Mouse (Mus musculus) urinary bladder, postnatal 36 days (tissue): ENCODE data around the gene Ccp110.

Experiments used
- DNase-seq, 2 experiments: peaks; one replicate each; pipeline ENCODE4 v3.0.0; 2022; ENCODE audit warnings: low spot score in 2 of 2, mixed read lengths in 1 of 2

Ccp110 gene

DNA sequence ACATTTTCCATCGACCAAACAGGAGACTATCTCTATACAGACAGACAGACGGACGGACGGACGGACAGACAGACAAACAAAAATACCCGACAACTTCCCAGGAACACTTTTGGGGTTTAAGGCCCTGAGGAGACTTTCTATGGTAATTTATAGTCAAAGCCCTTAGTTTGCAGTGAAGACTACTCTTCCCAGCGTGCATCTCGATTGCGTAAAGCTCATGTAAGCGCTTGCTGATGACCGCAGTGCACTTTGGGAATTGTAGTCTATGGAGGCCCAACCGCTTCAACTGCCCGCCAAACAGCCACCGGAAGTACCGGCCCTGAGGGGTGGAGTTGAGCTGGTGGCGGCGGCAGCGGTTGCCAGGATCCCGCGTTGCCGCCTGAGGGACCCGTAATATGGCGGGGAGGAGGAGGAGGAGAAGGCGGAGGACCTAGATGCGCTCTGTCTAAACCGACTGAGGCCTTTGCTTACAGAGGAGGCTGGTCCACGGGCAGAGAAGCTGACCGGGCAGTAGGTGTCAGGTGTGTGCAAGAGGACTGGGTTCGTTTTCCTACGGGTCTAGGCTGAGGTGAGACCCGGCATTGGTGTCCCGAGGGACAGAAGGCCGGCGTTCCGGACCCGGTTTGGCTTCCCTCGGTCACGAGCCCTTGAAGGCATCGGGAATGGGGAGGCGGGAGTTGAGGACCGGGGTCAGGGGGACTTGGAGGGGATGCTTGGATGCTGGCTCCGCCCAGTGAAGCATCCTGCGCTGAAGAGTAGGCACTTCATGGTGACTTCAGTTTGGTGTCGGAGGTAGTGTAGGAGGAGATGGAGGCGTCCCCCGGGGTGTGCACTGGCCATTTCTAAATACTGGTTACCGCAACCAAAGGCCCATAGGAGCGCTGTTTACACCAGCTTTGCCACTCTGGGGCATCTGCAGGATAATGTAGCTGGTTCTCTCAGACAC lies at the start of gene Ccp110:
Gene Ccp110, plus strand, starts transcription at position 325 of the 946 bp plus-strand sequence.
- peak; percentile 83 to 94 for DNase-seq

DNA sequence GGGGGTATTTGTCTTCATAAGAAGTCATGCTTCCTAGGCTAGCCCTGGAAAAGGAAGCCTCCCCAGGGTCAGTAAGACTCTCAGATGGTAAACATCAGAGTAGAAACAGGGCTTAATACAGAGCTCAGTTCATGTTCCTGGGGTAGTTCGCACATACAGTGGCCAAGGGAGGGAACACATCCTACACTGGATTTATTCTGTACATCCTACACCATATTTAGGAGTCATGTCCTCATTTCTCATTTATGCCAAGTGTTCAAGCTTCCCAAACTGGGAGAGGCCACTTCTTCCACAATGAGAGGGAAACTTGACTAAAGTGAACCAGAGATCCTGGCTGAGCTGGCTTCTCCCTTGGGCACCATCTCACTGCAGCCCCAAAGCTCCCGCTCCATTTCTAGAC lies 44.6 kb upstream of the Ccp110 start:
- DNase-seq: no peak

DNA sequence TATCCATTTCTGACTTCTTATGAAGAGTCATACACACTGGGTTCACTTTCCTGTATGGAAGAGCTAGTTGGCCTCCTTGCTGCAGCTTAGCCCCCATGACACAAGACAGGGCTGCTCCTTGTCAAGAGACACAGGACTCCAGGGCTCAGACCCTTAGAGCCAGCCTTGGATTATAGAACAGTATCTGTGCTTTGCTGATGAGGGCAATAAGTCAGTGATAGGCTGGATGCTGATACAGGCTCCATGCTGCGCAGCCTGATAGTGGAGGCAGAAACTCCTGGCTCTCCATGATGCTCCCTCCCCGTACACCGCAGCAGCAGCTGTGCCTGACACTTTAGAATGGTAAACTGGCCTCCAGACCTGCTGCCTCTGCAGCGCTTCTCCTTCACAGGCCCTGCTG lies 42.2 kb upstream of the Ccp110 start:
- DNase-seq: no peak

DNA sequence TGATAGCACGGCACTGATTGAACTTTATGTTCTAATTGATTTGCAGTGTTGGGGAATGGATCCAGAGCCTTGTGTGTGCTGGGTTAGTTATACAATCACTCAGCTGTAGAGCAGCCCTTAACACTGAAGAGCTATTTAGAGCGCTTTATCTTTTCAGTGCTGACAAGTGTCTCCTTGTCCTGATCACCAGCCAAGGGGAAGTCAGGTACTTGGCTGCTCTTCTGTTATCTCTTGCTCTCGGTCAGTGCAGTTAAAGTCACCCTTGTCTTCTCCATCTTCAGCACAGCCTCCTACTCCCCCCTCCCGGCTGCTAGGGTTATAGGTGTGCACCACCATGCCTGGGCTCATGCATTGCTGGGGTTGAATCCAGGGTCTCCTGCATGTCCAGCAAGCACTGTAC lies 35.5 kb upstream of the Ccp110 start:
- DNase-seq: no peak

DNA sequence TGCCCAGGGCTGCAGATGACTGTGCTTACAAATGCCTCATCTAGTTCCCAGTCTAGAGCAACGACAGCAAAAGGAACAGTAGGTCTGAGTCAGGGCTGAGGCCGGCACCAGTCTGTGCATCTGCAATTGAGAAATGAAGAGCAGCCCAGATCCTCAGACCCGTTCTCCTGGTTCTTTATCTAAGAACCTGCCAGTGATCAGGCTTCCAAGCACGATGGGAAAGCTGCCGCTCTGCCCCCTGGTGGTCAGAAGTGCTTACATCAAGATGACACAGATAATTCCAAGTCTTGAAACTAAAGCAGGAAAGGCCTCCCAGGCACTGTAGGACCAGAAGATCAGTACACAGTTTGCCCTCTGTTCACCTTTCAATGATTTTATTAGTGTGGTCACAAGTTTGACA lies 24.2 kb upstream of the Ccp110 start:
- DNase-seq: peak; percentile 62 to 73

DNA sequence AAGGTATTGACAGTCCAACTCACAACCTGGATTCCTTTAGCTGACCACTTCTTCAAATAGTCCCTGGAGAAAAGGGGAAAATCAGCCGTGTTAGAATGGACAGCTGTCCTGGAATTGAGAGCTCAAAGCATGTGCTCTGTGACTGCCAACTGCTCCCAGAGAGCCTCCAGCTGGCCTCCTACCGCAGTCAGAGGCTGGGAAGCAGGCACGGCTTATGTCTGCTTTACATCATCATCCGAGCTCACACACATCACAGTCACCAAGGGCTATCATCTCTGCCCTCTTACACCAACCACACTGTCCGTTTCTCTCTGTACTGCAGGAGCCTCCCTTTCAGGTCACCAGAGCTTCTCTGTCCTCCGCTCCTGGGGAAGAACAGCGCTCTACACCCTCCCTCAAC lies 23.3 kb upstream of the Ccp110 start:
- DNase-seq: no peak

DNA sequence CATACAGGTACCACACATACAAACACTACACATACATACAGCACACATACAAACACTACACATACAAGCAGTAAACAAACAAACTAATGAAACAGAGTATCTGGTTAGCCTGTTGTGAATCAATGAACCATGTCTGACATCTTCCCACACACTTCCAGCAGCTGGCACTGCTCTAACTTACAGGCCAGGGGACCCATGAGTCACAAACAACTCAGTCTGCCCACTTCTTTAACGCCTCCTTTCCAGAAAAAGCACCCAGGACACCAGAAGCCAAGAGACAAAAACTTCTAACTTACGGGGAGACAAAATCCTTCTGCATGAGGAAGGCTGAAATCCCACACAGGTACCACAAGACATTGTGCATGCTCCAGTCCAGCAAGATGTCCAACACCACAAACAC lies 21.1 kb upstream of the Ccp110 start:
- DNase-seq: no peak

DNA sequence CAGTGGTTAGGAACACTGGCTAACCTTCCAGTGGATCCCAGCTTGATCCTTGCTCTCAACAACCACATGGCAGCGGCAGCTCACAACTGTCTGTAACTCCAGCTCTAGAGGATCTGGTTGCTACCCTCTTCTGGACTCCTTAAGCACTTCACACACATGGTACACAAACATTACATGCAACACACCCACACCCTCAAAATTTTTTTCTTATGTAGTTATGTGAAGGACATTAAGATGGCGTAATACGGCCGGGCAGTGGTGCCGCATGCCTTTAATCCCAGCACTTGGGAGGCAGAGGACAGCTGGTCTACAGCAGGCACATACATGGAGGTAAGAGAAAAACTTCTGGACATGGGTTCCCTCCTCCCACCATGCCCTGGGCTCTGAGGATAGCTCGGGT lies 16.2 kb upstream of the Ccp110 start:
- DNase-seq: no peak

DNA sequence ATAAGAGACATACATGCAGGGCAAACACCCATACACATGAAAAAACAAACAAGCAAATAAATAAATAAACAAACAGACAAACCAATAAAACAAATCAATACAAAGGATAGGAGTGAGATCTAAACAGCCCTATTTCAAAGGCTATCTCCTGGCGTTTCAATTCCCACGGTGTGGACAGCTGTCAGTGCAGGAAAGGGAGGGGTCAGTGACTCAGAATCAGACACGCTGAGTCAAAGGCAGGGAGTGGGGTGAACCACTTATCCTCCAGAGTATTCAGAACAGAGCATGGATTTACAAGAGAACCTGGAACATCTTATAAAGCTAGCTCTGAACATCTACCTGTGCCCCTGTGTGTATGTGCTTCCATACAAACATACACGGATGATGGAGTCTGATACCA lies 15.2 kb upstream of the Ccp110 start:
- DNase-seq: no peak

DNA sequence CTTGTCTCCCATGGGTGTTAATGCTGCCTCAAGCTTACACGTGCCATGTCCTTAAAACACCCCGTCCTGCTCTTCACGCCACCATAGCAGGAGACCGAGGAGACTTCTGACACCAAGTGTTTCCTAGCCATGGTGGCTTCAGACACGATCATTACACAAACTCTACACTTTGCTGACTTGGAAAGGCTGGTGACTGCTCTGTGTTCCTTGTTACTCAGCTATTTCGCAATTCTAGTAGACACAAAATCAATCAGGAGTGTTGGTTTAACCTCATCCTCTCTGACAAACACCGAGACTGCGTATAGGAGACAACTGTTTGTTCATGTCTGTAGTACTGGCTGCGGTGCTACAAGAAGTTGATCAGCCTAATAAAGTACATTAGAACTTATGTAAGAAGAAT lies 13.5 kb upstream of the Ccp110 start:
- no peak for DNase-seq

DNA sequence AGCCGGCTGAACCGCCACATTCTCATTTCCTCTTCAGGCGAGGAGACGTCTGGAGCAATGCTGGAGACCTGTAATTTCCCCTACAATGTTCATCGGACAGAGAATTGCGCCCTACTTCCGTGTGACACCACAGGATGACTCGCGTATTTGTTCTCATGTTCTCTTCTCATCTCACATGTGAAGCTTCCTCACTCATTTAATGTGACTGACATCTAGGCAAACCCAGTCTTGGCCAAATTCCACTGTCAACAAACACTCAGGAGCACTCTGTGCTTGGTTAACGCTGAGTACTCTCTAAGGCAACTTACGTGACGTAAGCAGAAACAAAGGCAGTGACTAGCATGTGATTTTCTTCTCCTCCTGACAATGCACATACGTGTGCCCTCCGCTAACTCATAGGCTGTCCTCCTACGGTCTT lies 9.2 kb upstream of the Ccp110 start:
- DNase-seq: no peak

DNA sequence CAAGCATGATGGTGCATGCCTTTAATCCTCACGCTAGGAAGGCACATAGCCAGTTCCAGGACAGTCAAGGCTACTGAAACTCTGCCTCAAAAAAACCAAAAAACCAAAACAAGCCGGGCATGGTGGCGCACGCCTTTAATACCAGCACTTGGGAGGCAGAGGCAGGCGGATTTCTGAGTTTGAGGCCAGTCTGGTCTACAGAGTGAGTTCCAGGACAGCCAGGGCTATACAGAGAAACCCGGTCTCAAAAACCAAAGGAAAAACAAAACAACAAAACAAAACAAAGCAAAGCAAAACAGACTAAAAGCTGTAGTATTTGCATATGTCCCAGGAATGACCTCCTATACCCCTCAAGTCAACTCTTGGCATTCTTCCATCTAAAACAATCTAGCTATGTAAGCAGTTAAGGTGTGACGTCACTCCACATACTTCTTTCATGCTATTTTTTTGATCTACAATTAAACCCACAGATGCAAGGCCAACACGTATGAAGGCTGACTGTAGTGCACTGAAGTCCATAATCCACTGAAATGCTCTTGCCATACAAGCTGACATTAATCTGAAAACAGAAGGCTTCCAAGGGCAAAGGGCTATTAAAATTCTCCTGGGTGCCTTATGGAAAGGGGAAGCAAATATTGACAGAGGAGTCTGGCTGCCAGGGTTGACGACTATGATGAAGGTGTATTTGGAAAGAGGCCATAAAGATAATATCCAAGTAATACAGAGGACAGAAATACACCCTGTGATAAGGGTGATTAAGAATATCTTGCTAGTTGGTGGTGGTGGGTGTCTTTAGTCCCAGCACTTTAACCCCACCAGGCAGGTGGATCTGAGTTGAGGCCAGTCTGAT lies 8.1 kb upstream of the Ccp110 start:
- DNase-seq: no peak

DNA sequence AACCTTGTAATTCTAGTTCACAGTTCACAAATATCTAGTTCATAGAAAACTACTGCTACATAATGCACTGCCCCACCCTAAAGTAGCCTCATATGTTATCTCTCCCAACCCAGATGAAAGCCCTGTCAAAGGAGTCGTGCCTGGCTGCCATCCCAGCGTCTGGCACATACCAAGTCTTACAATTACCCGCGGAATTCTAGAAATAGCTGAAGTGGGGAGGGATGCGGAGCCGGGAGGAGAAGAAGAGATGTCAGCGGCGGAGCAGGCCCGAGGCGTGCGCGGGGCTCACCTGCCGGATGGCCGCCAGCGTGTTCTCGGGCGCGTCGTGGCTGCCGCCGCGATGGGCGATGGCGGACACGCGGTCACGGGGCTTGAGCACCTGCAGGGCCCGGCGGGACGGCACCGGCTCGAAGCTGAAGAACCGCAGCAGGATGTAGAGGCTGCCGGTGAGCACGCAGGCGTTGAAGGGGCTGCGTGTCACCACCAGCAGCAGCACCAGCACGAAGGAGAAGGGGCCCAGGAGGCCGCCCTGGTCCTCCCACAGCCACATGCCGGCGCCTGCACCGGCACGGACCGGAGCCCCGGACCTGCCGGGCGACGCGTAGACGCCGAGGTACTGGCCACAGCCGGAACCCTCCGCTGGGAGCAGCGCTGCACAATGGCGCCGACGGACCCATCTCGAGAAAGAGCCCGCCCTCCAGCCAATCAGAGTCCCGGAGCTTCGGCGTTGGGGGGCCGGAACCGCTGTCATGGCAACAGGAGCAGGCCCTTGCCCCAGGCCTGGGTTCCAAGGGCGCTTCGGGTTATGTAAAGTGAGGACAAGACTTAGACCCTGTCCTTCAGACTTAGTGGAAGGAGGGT lies 7.0 kb upstream of the Ccp110 start, which contains the start of gene Gde1:
Gene Gde1, minus strand, starts transcription at position 678 of the 861 bp plus-strand sequence.
- DNase-seq: peak; percentile 81 to 90

DNA sequence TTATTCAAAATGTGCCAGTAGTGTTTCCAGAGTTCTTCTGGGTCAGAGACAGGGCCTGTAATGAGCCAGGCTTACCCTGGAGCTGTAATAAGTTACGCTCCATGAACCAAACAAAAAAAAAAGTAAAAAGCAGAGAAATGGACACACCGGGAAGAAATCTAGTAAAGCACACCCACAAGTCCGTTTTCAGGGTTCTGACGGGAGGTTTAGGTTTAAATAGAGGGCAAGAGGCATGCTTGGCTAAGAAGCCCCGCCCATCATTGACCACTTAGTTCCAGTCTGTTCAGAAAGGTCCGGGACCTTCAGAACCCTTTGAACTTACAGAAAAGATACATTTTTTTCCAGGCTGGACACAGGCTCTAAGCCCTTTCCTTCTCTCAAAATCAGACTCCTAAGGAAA lies 6.3 kb upstream of the Ccp110 start:
- DNase-seq: no peak

DNA sequence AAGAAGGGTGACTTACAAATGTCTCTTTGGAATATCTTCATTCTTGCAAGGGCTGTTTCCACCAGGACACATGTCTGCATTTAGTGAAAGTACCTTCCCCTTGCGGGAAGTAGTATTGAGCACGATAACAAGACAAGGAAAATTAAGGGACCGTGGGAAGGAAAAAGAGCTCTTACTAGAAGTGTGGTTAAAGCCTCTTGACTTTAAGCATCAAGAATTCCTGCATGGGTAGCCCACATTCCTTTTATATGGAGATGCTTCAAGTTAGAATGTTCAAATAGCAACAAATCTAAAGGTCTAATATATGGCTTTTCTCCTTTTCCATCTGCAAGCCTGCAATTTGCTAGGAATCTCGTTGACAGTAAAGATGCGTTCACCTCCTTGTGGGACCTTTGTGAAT lies 5.9 kb upstream of the Ccp110 start:
- no peak for DNase-seq

DNA sequence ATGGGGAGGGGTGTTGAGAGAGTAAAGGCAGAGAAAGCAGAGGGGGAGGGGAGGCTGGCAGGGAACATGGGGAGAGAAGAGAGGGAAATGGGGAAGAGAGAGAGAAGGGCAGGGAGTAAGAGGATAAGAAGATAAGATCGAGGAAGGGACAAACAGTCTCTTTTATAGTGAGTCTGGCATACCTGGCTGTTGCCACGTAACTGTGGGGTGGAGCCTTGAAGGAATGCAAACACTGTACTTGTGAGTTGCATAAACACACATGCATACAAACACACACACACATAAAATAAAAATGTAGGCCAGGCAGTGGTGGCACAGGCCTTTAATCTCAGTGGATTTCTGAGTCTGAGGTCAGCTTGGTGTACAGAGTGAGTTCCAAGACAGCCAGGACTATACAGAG lies 5.1 kb upstream of the Ccp110 start:
- DNase-seq: peak in 1 of 2 experiments; percentile 19

DNA sequence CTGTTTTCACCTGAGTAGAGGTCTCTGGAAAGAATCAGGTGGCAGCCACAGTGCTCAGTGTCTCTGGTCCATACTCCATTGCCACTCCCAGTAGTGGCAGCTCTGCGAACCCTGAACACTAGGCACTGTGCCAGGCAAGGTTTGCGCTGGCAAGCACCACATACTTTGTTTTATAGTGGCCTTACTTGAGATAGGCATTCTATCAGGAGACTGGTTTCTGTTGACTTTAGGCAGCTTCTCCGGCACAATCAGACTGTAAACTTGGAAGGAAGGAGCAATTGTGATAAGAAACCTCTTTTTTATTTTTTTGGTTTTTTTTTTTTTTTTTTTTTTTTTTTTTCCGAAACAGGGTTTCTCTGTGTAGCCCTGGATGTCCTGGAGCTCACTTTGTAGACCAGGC lies 4.3 kb upstream of the Ccp110 start:
- DNase-seq: no peak

DNA sequence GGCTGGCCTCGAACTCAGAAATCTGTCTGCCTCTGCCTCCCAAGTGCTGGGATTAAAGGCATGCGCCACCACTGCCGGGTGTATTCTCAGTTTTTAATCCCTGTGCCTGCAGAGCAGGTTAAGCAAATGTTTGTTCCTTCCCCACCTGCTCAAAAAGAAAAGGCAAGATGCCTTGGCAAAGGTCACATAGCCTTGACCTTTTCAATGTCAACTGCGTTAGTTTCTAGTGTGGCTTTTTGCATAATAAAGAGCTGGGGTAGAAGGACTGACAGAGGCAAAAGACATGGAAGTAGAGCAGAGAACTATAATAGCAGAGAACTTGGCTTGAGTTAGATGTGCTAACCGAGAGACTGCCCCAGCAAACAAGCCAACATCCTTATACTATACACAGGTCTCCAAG lies 1.6 kb upstream of the Ccp110 start:
- DNase-seq: no peak

DNA sequence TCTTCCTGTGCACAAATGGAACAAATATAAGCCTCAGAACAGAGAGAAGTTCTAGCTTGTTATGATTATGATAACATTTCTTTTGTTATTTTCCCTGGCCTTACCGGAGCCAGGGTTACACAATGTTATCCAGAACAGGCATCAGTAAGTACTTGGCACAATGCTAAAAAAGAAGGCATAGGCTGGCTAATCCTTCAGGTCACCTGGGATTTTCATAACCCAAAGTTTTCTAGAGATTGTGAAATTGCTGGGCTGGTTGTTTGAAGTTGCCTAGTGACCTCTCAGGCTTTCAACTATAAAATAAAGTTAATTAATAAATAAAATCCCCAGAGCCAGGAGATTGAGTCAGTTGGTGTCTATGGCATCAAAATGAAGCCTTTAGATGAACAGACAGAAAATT lies 2.5 kb downstream of the Ccp110 start:
- DNase-seq: no peak

DNA sequence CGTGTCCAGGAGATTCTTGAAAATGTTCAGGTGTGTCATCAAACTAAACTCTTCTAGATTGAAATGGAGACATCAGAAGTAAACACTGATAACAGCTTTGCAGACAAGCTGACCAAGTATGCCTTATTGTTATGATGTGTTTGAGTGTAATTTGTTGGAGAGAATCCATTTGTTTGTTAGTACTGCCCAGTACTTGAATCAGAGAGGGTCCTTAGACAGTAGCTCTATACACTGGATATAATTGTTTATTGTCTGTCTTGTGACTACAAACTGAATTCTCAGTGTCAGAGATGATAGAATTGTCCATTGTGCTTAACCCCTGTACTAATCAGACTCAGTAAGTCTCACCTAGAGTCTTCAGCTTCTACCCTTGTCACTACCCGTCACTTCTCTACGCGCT lies 5.7 kb downstream of the Ccp110 start:
- DNase-seq: no peak

DNA sequence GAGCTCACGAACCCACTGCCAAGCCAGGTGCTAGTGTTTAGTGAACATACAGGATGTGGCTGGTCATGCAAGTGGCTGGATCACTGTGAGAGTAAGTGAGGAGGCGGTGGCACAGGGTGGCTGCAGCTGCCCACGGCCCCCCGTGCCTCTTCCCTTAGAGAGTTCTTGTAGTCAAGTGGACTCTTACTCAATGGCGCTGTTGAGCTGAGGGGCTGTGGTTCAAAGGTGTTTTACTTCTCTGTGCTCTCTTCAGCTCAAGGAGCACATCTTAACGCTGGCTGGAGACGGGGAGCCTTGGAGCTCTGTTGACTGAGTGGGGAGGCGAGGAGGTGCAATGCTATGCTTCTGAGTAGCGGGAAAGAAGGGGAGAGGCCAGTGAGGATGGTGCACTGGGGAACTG lies 11.6 kb downstream of the Ccp110 start:
- DNase-seq: no peak

DNA sequence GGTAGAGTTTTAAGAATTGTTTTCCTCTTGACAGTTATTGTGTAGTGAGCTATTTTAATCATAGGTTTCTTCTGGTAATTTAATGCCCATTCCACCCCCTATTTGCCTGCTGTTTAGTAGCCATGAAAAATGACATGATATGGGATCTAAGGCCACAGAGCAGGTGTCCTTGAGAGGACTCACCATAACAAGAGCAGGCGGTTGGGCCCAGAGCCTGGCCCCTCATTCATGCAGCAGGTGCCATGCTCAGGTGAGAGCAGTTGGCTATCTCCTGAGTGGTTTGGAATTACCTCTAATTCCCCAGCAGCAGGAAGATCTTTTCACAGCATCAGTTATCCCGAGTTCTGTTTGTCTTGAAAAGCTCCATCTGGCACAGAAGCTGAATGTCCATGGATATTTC lies 13.1 kb downstream of the Ccp110 start:
- DNase-seq: no peak
